Mouse (Mus musculus) heart, embryonic 11.5 days (tissue): ENCODE data around the gene Slc24a2. TPM values are rescaled to one million over a fixed set of nuclear protein-coding genes. Genes with fewer than 3 reads are reported as not detected.
A peak's percentile ranks its signal among the peaks of the same experiment; 100 is the strongest.

ENCODE experiments used
- ATAC-seq: fragments of 200-750 bp; cut with Nextera tagmentation; replicated peaks from 2 replicates; pipeline ENCODE4 v1.8.0; 2017; ENCODE audit warnings: moderate library complexity; ENCODE audit not compliant: insufficient number of reproducible peaks, low FRiP score, low TSS enrichment
- H3K27ac ChIP-seq: fragments of 300-500 bp; sonication (generic); 2 replicates; pipeline ENCODE4 v1.5.1; 2014; ENCODE audit warnings: mild to moderate bottlenecking, low read depth, low read length
- H3K27me3 ChIP-seq: fragments of 300-500 bp; sonication (generic); 2 replicates; pipeline ENCODE4 v1.6.1; 2014; ENCODE audit warnings: mild to moderate bottlenecking, low read length, mixed read lengths; ENCODE audit not compliant: control insufficient read depth, insufficient read depth
- H3K36me3 ChIP-seq: fragments of 300-500 bp; sonication (generic); 2 replicates; pipeline ENCODE4 v1.6.1; 2014; ENCODE audit warnings: mild to moderate bottlenecking, low read length, moderate library complexity, mixed read lengths; ENCODE audit not compliant: control insufficient read depth, insufficient read depth
- H3K4me1 ChIP-seq: fragments of 300-500 bp; sonication (generic); 2 replicates; pipeline ENCODE4 v1.6.1; 2014; ENCODE audit warnings: low read length; ENCODE audit not compliant: control insufficient read depth, insufficient read depth
- H3K4me2 ChIP-seq: fragments of 300-500 bp; sonication (generic); 2 replicates; pipeline ENCODE4 v1.6.1; 2014; ENCODE audit warnings: mild to moderate bottlenecking, moderate library complexity
- H3K4me3 ChIP-seq: fragments of 300-500 bp; sonication (generic); 2 replicates; pipeline ENCODE4 v1.5.1; 2014; ENCODE audit warnings: low read depth, low read length
- H3K9ac ChIP-seq: fragments of 300-500 bp; sonication (generic); 2 replicates; pipeline ENCODE4 v1.6.1; 2014; ENCODE audit warnings: mild to moderate bottlenecking, low read depth, low read length, moderate library complexity
- H3K9me3 ChIP-seq: fragments of 300-500 bp; sonication (generic); replicated peaks from 2 replicates; pipeline ENCODE4 v1.6.1; 2016; ENCODE audit warnings: low read length; ENCODE audit not compliant: control insufficient read depth
- WGBS: fragments of 180-500 bp; shearing (Covaris S2); extraction: QIAGEN DNeasy Blood & Tissue Kit; methylation state at CpG from one replicate; pipeline ENCODE4 v1.1.7; 2014; ENCODE audit not compliant: insufficient replicate concordance; 5-methylcytosine and 5-hydroxymethylcytosine counted together
- polyA plus RNA-seq: library from polyadenylated mRNA; unstranded; fragments of >200 nt; fragmentation: Nextera tagmentation; extraction: Ambion mirVana; gene quantifications from 2 replicates; pipeline ENCODE4 v1.2.1, GENCODE M21; 2014

The Slc24a2 gene
- polyA plus RNA-seq = 6.5 and 8.4 TPM in 2 replicates

DNA sequence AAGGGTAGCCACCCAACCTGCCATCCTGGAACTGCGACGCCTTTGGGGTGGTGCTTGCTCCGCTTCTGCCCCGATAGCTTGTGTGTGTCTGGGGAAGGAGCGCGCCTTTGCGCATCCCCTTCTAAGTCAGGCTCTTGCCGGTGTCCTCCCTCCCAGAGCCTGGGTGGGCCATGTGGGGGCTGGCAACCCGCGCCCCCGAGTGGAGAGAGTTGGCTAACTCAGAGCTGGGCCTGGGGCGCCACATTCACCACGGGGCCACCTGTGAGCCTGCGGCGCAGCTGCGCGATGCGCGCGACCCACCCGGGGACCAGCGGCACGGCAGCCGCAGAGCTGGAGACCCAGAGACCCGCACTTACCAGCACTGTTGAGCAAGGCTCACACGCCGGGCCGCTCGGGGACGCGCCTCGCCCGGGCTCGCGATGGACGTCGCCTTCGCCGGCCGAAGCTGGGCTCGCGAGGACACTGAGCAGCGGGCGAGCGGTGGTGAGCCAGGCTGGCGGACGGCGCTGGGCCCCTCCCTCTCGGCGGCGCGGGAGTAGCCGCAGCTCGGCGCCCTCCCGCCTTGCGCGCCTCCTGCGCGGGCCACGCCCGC, at the start of gene Slc24a2:
Gene Slc24a2 (minus strand): TSS at position 518 of the 592 bp plus-strand sequence.
- peak; percentile 79 for ATAC-seq
- H3K36me3 ChIP-seq = no peaks in the 10 kb centered on the region
- H3K9me3 ChIP-seq = no peaks in the 10 kb centered on the region
- H3K4me2 ChIP-seq = peak within 1 kb of the TSS; percentile 87
- 1% methylated on average over 58 of the region's 62 CpGs for WGBS
- H3K9ac ChIP-seq = peak within 1 kb of the TSS; percentile 67
- peak within 1 kb of the TSS; percentile 62 for H3K4me3 ChIP-seq
- peak within 1 kb of the TSS; percentile 54; the same call in 1 of the 2 replicates for H3K27ac ChIP-seq
- no peaks in the 10 kb centered on the region for H3K4me1 ChIP-seq
- H3K27me3 ChIP-seq = no peaks in the 10 kb centered on the region

DNA sequence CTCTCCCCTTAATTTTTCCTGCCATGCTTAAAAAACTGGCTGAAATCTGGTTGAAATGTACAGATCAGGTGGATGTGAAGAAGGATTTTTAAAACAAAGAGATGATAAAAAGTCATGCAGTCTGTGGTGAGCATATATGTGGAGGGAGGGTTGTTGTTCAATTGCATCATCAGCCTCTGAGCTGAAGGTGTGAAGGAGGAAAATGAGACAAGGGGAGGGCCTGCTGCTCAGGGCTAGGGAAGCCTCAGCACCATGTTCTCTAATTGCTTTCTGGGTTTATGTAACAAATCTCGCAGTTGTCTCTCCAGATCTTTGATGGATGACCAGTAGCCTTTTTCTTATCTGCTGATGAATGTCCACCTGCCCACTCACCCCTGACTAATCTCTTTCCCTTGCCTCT, 44.5 kb upstream of the Slc24a2 start:
- WGBS = 31% methylated on average over 1 of the region's 1 CpGs
- Histone ChIP-seq H3K4me3 (no peak overlapping the region), H3K36me3 (no peaks in the 10 kb centered on the region), H3K4me2 (no peak overlapping the region), H3K27ac (no peak overlapping the region), H3K9me3 (no peaks in the 10 kb centered on the region; the same call in 1 of the 2 replicates), H3K27me3 (no peaks in the 10 kb centered on the region), H3K4me1 (no peaks in the 10 kb centered on the region), H3K9ac (no peak overlapping the region)
- ATAC-seq = no peak

DNA sequence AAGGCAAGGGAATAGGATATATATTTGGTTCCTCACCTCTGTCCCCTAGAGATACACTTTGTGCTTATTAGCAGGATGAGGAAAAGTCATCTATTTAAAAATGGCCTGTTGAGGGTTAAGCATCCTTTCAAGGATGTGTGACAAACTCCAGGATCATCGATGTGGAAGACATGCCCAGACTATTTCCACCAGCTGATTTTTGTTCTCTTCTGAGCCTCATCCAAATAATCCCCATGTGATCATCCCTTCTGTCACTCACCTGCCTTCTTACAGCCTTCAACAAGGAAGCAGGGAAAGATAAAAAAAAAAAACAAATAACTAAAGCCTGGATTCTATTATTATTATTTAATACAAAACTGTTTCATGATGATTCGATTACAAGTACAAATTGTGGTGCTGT, 44.0 kb upstream of the Slc24a2 start:
- Histone ChIP-seq H3K4me2 (no peak overlapping the region), H3K27ac (no peak overlapping the region), H3K4me1 (no peaks in the 10 kb centered on the region), H3K9ac (no peak overlapping the region), H3K4me3 (no peak overlapping the region), H3K27me3 (no peaks in the 10 kb centered on the region), H3K36me3 (no peaks in the 10 kb centered on the region), H3K9me3 (no peaks in the 10 kb centered on the region; the same call in 1 of the 2 replicates)
- ATAC-seq = no peak
- WGBS = 81% methylated on average over 2 of the region's 2 CpGs

DNA sequence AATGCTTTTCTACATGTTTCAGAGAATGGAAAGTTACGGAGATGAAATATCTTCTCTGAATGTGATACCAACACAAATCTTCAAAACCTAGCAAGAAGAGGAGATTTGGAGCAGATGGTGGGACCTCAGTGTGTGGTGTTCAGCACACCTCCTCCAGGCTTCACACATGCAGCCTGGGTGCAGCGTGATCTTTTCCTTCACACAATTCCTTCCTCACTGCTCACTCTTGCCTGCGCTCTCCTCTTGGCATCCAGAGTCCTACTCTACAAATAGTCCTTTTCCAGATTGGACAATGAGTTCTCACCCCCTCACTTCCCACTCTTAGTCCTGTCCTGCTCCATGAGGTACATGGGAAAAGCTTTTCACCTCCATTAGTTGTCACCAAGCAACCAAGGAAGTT, 43.2 kb upstream of the Slc24a2 start:
- no peaks in the 10 kb centered on the region for H3K27me3 ChIP-seq
- H3K4me2 ChIP-seq = no peak overlapping the region
- H3K9ac ChIP-seq = no peak overlapping the region
- H3K9me3 ChIP-seq = no peaks in the 10 kb centered on the region; the same call in 1 of the 2 replicates
- H3K36me3 ChIP-seq = no peaks in the 10 kb centered on the region
- no peak overlapping the region for H3K27ac ChIP-seq
- H3K4me3 ChIP-seq = no peak overlapping the region
- ATAC-seq = no peak
- no peaks in the 10 kb centered on the region for H3K4me1 ChIP-seq
- 86% methylated on average over 3 of the region's 3 CpGs for WGBS

DNA sequence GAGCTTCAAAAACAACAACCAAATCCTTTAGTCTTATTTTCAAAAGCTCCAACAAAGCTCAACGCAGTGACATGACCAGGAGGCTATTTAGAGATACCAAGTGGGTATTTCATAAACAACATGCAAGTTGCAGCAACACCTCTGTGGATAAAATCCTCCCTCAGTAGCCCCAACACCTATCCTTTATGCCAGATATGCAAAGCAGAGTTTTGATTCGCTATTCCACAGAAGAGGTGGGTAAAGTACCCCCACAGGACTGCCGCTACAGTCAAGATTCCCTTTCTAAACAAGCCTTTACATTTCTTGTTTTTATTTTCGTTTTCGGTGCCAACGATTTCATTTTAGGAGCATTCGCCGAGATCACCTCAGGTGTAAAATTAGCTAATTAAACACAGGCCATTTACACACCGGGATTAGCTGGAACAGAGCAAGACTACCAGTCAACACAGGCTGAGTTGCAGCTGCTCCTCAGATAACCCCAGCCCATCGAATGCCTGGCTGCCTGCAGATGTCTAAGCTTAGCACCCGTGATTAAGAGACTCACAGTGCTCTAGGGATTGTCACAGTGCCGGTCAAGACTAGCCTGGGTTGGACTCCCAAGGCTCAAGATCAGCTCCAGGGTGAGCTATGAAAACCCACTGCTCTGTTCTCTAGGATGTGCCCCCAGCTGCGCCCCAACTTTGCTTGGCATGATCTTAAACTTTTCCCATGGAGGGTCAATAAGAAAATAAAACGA, 885 bp downstream of the Slc24a2 start:
- Histone ChIP-seq H3K9me3 (no peaks in the 10 kb centered on the region), H3K27ac (peak overlapping the region; percentile 54; the same call in 1 of the 2 replicates), H3K9ac (peak overlapping the region; percentile 67), H3K4me1 (no peaks in the 10 kb centered on the region), H3K27me3 (no peaks in the 10 kb centered on the region), H3K4me2 (peak overlapping the region; percentile 87), H3K4me3 (peak overlapping the region; percentile 62), H3K36me3 (no peaks in the 10 kb centered on the region)
- 13% methylated on average over 14 of the region's 14 CpGs for WGBS
- ATAC-seq = 0 out of 2 replicates have a peak, but pooled peaks have one; percentile 21

DNA sequence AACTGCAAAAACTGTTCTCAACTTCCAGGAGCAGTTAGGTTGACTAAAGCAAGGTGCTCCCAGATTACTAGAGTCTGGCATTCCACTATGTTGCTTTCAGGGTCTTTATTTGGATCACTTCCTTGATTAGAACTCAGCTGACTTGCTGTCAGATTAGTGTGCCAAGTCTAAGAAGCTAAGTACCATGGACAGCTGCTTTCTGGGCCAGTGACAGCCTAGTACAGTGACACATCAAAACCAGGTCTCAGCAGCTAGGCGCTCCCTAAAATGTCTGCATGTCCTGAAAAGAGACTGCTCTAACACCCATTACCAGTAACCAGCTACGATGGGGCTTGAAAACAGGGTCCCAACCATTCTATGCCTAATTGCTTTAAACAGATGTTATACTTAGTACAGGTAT, 8.7 kb downstream of the Slc24a2 start:
- Histone ChIP-seq H3K27ac (no peak overlapping the region), H3K36me3 (no peaks in the 10 kb centered on the region), H3K4me1 (no peaks in the 10 kb centered on the region), H3K9me3 (no peaks in the 10 kb centered on the region; the same call in 1 of the 2 replicates), H3K4me2 (no peak overlapping the region), H3K4me3 (no peak overlapping the region), H3K9ac (no peak overlapping the region), H3K27me3 (no peaks in the 10 kb centered on the region)
- 44% methylated on average over 2 of the region's 2 CpGs for WGBS
- ATAC-seq = no peak

DNA sequence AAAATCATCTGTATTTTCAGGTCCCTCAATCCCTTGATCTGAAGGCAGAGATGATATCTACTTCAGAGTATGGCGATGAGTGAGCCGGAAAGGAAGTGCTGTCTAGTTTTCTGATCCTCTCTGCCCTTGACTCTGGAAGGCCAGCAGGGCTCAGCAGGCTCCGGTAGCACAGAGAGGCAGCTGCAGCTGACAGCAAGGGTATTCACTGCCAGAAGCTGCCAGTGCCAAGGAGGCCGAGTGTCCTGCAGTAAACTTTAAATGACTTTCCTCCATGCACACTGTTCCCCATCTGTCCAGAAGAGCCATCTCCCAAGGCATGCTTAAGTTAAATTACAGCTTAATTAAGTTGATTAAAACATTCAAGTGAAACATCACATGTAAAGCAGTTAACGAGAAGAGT, 12.1 kb downstream of the Slc24a2 start:
- ATAC-seq = no peak
- Histone ChIP-seq H3K4me2 (no peak overlapping the region), H3K4me1 (no peaks in the 10 kb centered on the region), H3K9me3 (no peaks in the 10 kb centered on the region; the same call in 1 of the 2 replicates), H3K27ac (no peak overlapping the region), H3K4me3 (no peak overlapping the region), H3K27me3 (no peaks in the 10 kb centered on the region), H3K36me3 (no peaks in the 10 kb centered on the region), H3K9ac (no peak overlapping the region)
- WGBS = 64% methylated on average over 5 of the region's 5 CpGs

DNA sequence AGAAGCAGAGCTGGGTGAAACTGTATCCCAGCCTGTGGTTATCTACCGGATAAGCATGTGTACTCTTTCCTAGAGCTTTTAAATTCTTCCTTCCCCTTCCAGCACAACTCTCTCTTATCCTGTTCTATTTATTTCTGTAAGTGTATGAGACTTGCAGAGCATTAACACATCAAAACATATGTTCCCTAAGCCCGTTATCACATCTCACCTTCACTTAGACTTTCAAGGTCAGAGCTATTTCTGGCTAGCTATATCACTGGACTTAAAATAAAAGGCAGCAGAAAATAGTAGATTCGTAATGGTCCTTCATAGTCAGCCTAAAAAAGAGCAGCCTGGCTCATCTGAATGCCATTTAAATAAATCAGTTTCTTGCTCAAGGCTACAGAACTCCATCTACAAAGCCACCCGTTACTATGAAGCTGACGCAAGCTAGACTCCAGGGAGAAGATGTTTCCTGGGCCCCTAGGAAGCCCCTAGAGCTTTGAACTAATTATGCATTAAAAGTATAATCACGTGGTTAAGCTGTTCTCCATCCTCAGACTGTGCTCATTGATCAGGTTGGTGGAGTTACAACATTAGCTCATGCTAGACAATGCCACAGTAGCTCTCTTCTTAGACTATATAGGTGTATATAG, 18.8 kb downstream of the Slc24a2 start:
- 37% methylated on average over 6 of the region's 6 CpGs for WGBS
- peak overlapping the region; percentile 91 for H3K27ac ChIP-seq
- peak; percentile 35; the same call in 1 of the 2 replicates for ATAC-seq
- peak overlapping the region; percentile 34 for H3K4me2 ChIP-seq
- H3K36me3 ChIP-seq = no peaks in the 10 kb centered on the region
- H3K9me3 ChIP-seq = no peaks in the 10 kb centered on the region
- no peak overlapping the region for H3K4me3 ChIP-seq
- 0 out of 2 replicates have a peak overlapping the region, but pooled peaks have one; percentile 10 for H3K9ac ChIP-seq
- peaks cover 12% of the 10 kb centered on the region for H3K4me1 ChIP-seq
- H3K27me3 ChIP-seq = no peaks in the 10 kb centered on the region
